Mouse (Mus musculus) erythroid progenitor cell, adult 5-6 weeks (primary cell): ENCODE measurements around the gene Wdcp. TPM values are rescaled to one million over a fixed set of nuclear protein-coding genes. Genes with fewer than 3 reads are reported as not detected.
"Not testable (repeated sequence)": the region's sequence is repeated elsewhere in the genome, so short reads cannot be mapped to it uniquely, and the experiment has no call there.

ENCODE experiments used
- ATAC-seq: replicated peaks from 2 replicates; pipeline ENCODE4 v1.8.0; 2016; ENCODE audit warnings: moderate number of reproducible peaks, mild to moderate bottlenecking, moderate TSS enrichment, inconsistent platforms; ENCODE audit not compliant: poor library complexity, low FRiP score, severe bottlenecking
- total RNA-seq, 2 experiments: library from RNA; stranded (forward) in 1 of 2; stranded (reverse) in 1 of 2; fragments of 150-400 nt in 1 of 2; fragments of 186-747, 209-891 nt in 1 of 2; gene quantifications; 2 replicates each; pipeline versions ENCODE4 v1.2.3 to v1.2.4; 2015 to 2017; ENCODE audit warnings: low replicate concordance in 2 of 2

Wdcp gene
- 2.1 and 16.9 TPM in 2 replicates for total RNA-seq (2015; ENCODE audit: low replicate concordance)
- total RNA-seq (2017; ENCODE audit: low replicate concordance) = 0.15 and 0.39 TPM in 2 replicates

- peak; percentile 98 for ATAC-seq
These were observed at the start of gene Wdcp for GRCm38 (mm10) chr12:4842890-4843597. Wdcp (plus strand) TSS chr12:4843303.

GRCm38 (mm10) chr12:4793718-4794117, 49.4 kb upstream of the Wdcp start:
- ATAC-seq = no peak

GRCm38 (mm10) chr12:4797471-4797870, 45.6 kb upstream of the Wdcp start:
- not testable (repeated sequence) for ATAC-seq

GRCm38 (mm10) chr12:4811036-4811435, 32.1 kb upstream of the Wdcp start:
- ATAC-seq = no peak

- no peak for ATAC-seq
These were observed 31.4 kb upstream of the Wdcp start for GRCm38 (mm10) chr12:4811705-4812104.

- no peak for ATAC-seq
These were observed 29.5 kb upstream of the Wdcp start for GRCm38 (mm10) chr12:4813636-4814035.

- peak; percentile 46 for ATAC-seq
These were observed 26.3 kb upstream of the Wdcp start for GRCm38 (mm10) chr12:4816680-4817360.

GRCm38 (mm10) chr12:4817361-4818101, 25.6 kb upstream of the Wdcp start, which contains the start of gene Sf3b6:
Sf3b6 (plus strand) TSS chr12:4817544.
- peak; percentile 97 for ATAC-seq

GRCm38 (mm10) chr12:4827256-4827655, 15.8 kb upstream of the Wdcp start:
- no peak for ATAC-seq

GRCm38 (mm10) chr12:4836959-4837358, 6.1 kb upstream of the Wdcp start:
- ATAC-seq = no peak

- ATAC-seq = no peak
These were observed 3.1 kb upstream of the Wdcp start for GRCm38 (mm10) chr12:4840010-4840409.

- no peak for ATAC-seq
These were observed 2.4 kb upstream of the Wdcp start for GRCm38 (mm10) chr12:4840741-4841140.

- ATAC-seq = no peak
These were observed 1.7 kb upstream of the Wdcp start, which contains the start of gene Fkbp1b for GRCm38 (mm10) chr12:4841392-4841887. Fkbp1b (minus strand) TSS chr12:4841591.

GRCm38 (mm10) chr12:4842456-4842855, 647 bp upstream of the Wdcp start:
- no peak for ATAC-seq

- peak; percentile 66 for ATAC-seq
These were observed 638 bp downstream of the Wdcp start for GRCm38 (mm10) chr12:4843741-4844140.

GRCm38 (mm10) chr12:4856160-4856559, 13.1 kb downstream of the Wdcp start:
- peak; percentile 57; the same call in 1 of the 2 replicates for ATAC-seq

- ATAC-seq = no peak
These were observed 13.7 kb downstream of the Wdcp start for GRCm38 (mm10) chr12:4856834-4857233.

- ATAC-seq = no peak
These were observed 16.3 kb downstream of the Wdcp start for GRCm38 (mm10) chr12:4859241-4859914.

- peak; percentile 60; the same call in 1 of the 2 replicates for ATAC-seq
These were observed 19.6 kb downstream of the Wdcp start for GRCm38 (mm10) chr12:4862672-4863071.
